Mouse (Mus musculus): ENCODE results near the gene Mogs.

DNA sequence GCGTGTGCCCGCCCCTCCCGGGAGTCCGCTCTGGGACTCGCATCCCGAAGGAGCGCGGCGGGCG lies 45.2 kb upstream of the Mogs start, which contains the start of gene Tlx2:
- TF ChIP-seq CTCF (IDR thresholded peaks at IDR 0.05; ENCODE audit: borderline replicate concordance, insufficient read depth, low read depth, low read length) (no peak), POLR2A (IDR thresholded peaks at IDR 0.05; ENCODE audit: borderline replicate concordance, insufficient read depth, low read length) (no peak)
